Mouse (Mus musculus) forebrain, embryonic 15.5 days (tissue): ENCODE data around the gene Ppp1r32. TPM values are rescaled to one million over a fixed set of nuclear protein-coding genes. Genes with fewer than 3 reads are reported as not detected.

Experiments used
- ATAC-seq: fragments of 200-750 bp; cut with Nextera tagmentation; replicated peaks from 2 replicates; pipeline ENCODE4 v1.8.0; 2017; ENCODE audit warnings: mild to moderate bottlenecking, moderate TSS enrichment, moderate library complexity
- H3K27ac ChIP-seq: fragments of 300-500 bp; sonication (generic); replicated peaks from 2 replicates; pipeline ENCODE4 v1.5.1; 2015; ENCODE audit warnings: mild to moderate bottlenecking, inconsistent platforms
- H3K27me3 ChIP-seq: fragments of 300-500 bp; sonication (generic); 2 replicates; pipeline ENCODE4 v1.6.1; 2015; ENCODE audit warnings: inconsistent platforms
- H3K36me3 ChIP-seq: fragments of 300-500 bp; sonication (generic); 2 replicates; pipeline ENCODE4 v1.6.1; 2015; ENCODE audit warnings: mild to moderate bottlenecking, inconsistent platforms
- H3K4me1 ChIP-seq: fragments of 300-500 bp; sonication (generic); 2 replicates; pipeline ENCODE4 v1.6.1; 2015; ENCODE audit warnings: inconsistent platforms
- H3K4me2 ChIP-seq: fragments of 300-500 bp; sonication (generic); replicated peaks from 2 replicates; pipeline ENCODE4 v1.6.1; 2015; ENCODE audit warnings: mild to moderate bottlenecking, inconsistent platforms
- H3K4me3 ChIP-seq: fragments of 300-500 bp; sonication (generic); 2 replicates; pipeline ENCODE4 v1.5.1; 2015; ENCODE audit warnings: mild to moderate bottlenecking, inconsistent platforms
- H3K9ac ChIP-seq: fragments of 300-500 bp; sonication (generic); replicated peaks from 2 replicates; pipeline ENCODE4 v1.6.1; 2015; ENCODE audit warnings: mild to moderate bottlenecking, inconsistent platforms
- H3K9me3 ChIP-seq: fragments of 300-500 bp; sonication (generic); 2 replicates; pipeline ENCODE4 v1.6.1; 2016; ENCODE audit warnings: inconsistent platforms
- WGBS: fragments of 180-500 bp; shearing (Covaris S2); methylation state at CpG from one replicate; pipeline ENCODE4 v1.1.7; 2015; ENCODE audit warnings: mixed read lengths; 5-methylcytosine and 5-hydroxymethylcytosine counted together
- polyA plus RNA-seq: library from polyadenylated mRNA; unstranded; fragments of >200 nt; fragmentation: Nextera tagmentation; extraction: Ambion mirVana; gene quantifications from 2 replicates; pipeline ENCODE4 v1.2.1, GENCODE M21; 2015

Gene Ppp1r32
- polyA plus RNA-seq, 1 experiment from 2014 or later, result 3.0 TPM

- Histone ChIP-seq H3K36me3 (no peaks in the 10 kb centered on the region), H3K9ac (no peak overlapping the region), H3K27ac (no peak overlapping the region), H3K4me1 (peaks cover 29% of the 10 kb centered on the region), H3K4me3 (no peak overlapping the region), H3K9me3 (no peaks in the 10 kb centered on the region), H3K27me3 (no peaks in the 10 kb centered on the region), H3K4me2 (no peak overlapping the region)
- WGBS, result 59% methylated on average over 9 of the region's 9 CpGs
- ATAC-seq, result no peak
Observed at GRCm38 (mm10) chr19:10433879-10434540, 48.7 kb downstream of the Ppp1r32 start.

- Histone ChIP-seq H3K4me2 (no peak overlapping the region), H3K36me3 (no peaks in the 10 kb centered on the region), H3K4me1 (peaks cover 29% of the 10 kb centered on the region), H3K4me3 (no peak overlapping the region), H3K27me3 (no peaks in the 10 kb centered on the region), H3K9ac (no peak overlapping the region), H3K27ac (no peak overlapping the region), H3K9me3 (no peaks in the 10 kb centered on the region)
- ATAC-seq, result no peak
- 74% methylated on average over 7 of the region's 7 CpGs for WGBS
Observed at GRCm38 (mm10) chr19:10433225-10433624, 49.5 kb downstream of the Ppp1r32 start.

GRCm38 (mm10) chr19:10431841-10432240, 50.9 kb downstream of the Ppp1r32 start:
- ATAC-seq, result peak; percentile 34; the same call in 1 of the 2 replicates
- 29% methylated on average over 4 of the region's 4 CpGs for WGBS

GRCm38 (mm10) chr19:10431410-10431809, 51.3 kb downstream of the Ppp1r32 start:
- Histone ChIP-seq H3K9ac (no peak overlapping the region), H3K4me1 (peaks cover 30% of the 10 kb centered on the region), H3K27ac (peak overlapping the region; percentile 32; the same call in 1 of the 2 replicates), H3K9me3 (no peaks in the 10 kb centered on the region), H3K4me3 (no peak overlapping the region), H3K27me3 (no peaks in the 10 kb centered on the region), H3K36me3 (no peaks in the 10 kb centered on the region), H3K4me2 (no peak overlapping the region)
- ATAC-seq, result no peak
- WGBS, result 52% methylated on average over 3 of the region's 3 CpGs

More at GRCm38 (mm10) chr19:10431841-10432240, 50.9 kb downstream of the Ppp1r32 start:
- Histone ChIP-seq H3K27me3 (no peaks in the 10 kb centered on the region), H3K9me3 (no peaks in the 10 kb centered on the region), H3K36me3 (no peaks in the 10 kb centered on the region), H3K4me2 (no peak overlapping the region), H3K4me1 (peaks cover 29% of the 10 kb centered on the region), H3K4me3 (no peak overlapping the region), H3K9ac (no peak overlapping the region), H3K27ac (peak overlapping the region; percentile 32; the same call in 1 of the 2 replicates)

- Histone ChIP-seq H3K27ac (no peak overlapping the region), H3K27me3 (no peaks in the 10 kb centered on the region), H3K4me1 (peaks cover 33% of the 10 kb centered on the region), H3K9ac (no peak overlapping the region), H3K4me2 (no peak overlapping the region), H3K4me3 (no peak overlapping the region), H3K9me3 (no peaks in the 10 kb centered on the region), H3K36me3 (no peaks in the 10 kb centered on the region)
- WGBS, result 81% methylated on average over 8 of the region's 8 CpGs
- no peak for ATAC-seq
Observed at GRCm38 (mm10) chr19:10429371-10429770, 53.4 kb downstream of the Ppp1r32 start.

- 85% methylated on average over 9 of the region's 9 CpGs for WGBS
- H3K27ac ChIP-seq, result no peak overlapping the region
- no peaks in the 10 kb centered on the region for H3K9me3 ChIP-seq
- H3K4me2 ChIP-seq, result no peak overlapping the region
- H3K4me3 ChIP-seq, result no peak overlapping the region
- peaks cover 27% of the 10 kb centered on the region for H3K4me1 ChIP-seq
- H3K27me3 ChIP-seq, result no peaks in the 10 kb centered on the region
- ATAC-seq, result no peak
- no peak overlapping the region for H3K9ac ChIP-seq
- H3K36me3 ChIP-seq, result no peaks in the 10 kb centered on the region
Observed at GRCm38 (mm10) chr19:10427431-10427830, 55.3 kb downstream of the Ppp1r32 start.

GRCm38 (mm10) chr19:10426793-10427192, 55.9 kb downstream of the Ppp1r32 start:
- 53% methylated on average over 6 of the region's 6 CpGs for WGBS
- Histone ChIP-seq H3K27ac (no peak overlapping the region), H3K4me2 (no peak overlapping the region), H3K4me3 (no peak overlapping the region), H3K9me3 (no peaks in the 10 kb centered on the region), H3K27me3 (no peaks in the 10 kb centered on the region), H3K9ac (no peak overlapping the region), H3K4me1 (peaks cover 28% of the 10 kb centered on the region), H3K36me3 (no peaks in the 10 kb centered on the region)
- ATAC-seq, result no peak

GRCm38 (mm10) chr19:10426312-10426711, 56.4 kb downstream of the Ppp1r32 start:
- H3K9me3 ChIP-seq, result no peaks in the 10 kb centered on the region
- no peak overlapping the region for H3K4me3 ChIP-seq
- WGBS, result 51% methylated on average over 25 of the region's 25 CpGs
- no peak overlapping the region for H3K27ac ChIP-seq
- ATAC-seq, result no peak
- H3K4me1 ChIP-seq, result peaks cover 28% of the 10 kb centered on the region
- no peak overlapping the region for H3K4me2 ChIP-seq
- H3K27me3 ChIP-seq, result no peaks in the 10 kb centered on the region
- H3K36me3 ChIP-seq, result no peaks in the 10 kb centered on the region
- no peak overlapping the region for H3K9ac ChIP-seq

GRCm38 (mm10) chr19:10425484-10426270, 57.1 kb downstream of the Ppp1r32 start:
- Histone ChIP-seq H3K27me3 (no peaks in the 10 kb centered on the region), H3K4me1 (peaks cover 27% of the 10 kb centered on the region), H3K9me3 (no peaks in the 10 kb centered on the region), H3K4me2 (no peak overlapping the region), H3K36me3 (no peaks in the 10 kb centered on the region), H3K4me3 (no peak overlapping the region), H3K9ac (no peak overlapping the region), H3K27ac (no peak overlapping the region)
- 51% methylated on average over 13 of the region's 13 CpGs for WGBS
- ATAC-seq, result no peak

GRCm38 (mm10) chr19:10424751-10425150, 58.0 kb downstream of the Ppp1r32 start:
- 35% methylated on average over 1 of the region's 1 CpGs for WGBS
- no peak overlapping the region for H3K4me2 ChIP-seq
- ATAC-seq, result no peak

More at GRCm38 (mm10) chr19:10424751-10425150, 58.0 kb downstream of the Ppp1r32 start:
- H3K4me3 ChIP-seq, result no peak overlapping the region
- no peaks in the 10 kb centered on the region for H3K9me3 ChIP-seq
- no peak overlapping the region for H3K27ac ChIP-seq
- peaks cover 23% of the 10 kb centered on the region for H3K4me1 ChIP-seq
- no peak overlapping the region for H3K9ac ChIP-seq
- no peaks in the 10 kb centered on the region for H3K27me3 ChIP-seq
- no peaks in the 10 kb centered on the region for H3K36me3 ChIP-seq
